Mouse (Mus musculus) urinary bladder, adult 18-20 months (tissue): ENCODE data around the gene Myl6.
A peak's percentile ranks its signal among the peaks of the same experiment; 100 is the strongest.

Experiments
- DNase-seq, 2 experiments: peaks; one replicate each; pipeline ENCODE4 v3.0.0; 2022; ENCODE audit warnings: low spot score in 2 of 2, mixed read lengths in 2 of 2

Gene Myl6

DNA sequence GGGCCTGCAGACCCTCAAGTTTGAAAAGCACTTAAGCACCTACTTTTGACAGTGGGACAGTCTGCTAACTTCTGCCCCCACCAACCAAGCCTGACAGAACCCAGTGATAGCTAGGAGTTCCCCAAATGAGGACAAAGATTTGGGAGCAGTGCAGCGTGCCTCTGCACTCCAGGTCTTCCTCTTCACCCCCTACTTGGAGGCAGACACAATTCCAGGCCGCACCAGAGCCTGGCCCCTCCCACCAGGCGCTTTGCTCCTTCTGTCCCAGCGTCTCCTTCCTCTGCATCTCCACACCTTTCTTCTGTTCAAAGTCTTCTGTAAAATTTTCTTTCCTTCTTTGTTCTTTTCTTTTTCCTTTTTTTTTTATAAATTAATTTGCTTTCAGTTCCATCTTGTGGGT, 4.2 kb downstream of the Myl6 start:
- no peak for DNase-seq

DNA sequence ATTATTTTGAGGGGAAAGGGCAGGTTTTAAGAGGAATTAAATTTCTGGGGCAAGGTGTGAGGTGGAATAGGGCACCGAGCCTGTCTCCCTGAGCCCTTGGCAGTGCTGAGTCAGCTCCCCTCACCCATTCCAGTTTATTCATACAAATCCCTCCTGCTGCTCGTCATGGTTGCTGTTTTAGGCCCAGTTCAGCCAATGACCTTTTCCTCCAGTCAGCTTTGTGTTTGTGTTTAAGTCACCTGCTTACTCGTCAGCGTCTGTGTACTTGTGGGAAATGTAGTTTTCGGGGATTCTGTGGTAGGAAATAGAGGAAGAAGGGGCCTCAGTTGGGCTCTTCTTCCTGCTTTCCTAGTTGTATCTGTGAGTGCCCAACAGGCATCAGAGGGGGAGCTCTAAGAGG, 4.6 kb downstream of the Myl6 start:
- DNase-seq = no peak

DNA sequence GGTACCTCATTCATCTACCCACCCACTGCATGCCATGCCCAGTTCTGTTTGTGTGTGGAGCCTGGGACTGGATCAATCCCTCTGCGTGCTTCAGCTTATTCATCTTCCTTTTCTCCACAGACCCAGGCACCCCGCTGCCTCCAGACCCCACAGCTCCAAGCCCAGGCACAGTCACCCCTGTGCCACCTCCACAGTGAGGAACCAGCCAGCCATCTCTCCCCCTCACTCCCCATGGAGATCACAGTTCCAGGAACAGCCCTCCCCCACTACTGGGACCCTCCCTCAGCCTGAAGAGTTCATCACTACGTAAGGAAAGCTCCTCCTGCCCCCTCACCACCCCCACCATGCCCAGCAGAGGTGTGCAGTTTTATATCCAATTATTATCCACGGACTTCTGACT, 5.2 kb downstream of the Myl6 start:
- DNase-seq = no peak

DNA sequence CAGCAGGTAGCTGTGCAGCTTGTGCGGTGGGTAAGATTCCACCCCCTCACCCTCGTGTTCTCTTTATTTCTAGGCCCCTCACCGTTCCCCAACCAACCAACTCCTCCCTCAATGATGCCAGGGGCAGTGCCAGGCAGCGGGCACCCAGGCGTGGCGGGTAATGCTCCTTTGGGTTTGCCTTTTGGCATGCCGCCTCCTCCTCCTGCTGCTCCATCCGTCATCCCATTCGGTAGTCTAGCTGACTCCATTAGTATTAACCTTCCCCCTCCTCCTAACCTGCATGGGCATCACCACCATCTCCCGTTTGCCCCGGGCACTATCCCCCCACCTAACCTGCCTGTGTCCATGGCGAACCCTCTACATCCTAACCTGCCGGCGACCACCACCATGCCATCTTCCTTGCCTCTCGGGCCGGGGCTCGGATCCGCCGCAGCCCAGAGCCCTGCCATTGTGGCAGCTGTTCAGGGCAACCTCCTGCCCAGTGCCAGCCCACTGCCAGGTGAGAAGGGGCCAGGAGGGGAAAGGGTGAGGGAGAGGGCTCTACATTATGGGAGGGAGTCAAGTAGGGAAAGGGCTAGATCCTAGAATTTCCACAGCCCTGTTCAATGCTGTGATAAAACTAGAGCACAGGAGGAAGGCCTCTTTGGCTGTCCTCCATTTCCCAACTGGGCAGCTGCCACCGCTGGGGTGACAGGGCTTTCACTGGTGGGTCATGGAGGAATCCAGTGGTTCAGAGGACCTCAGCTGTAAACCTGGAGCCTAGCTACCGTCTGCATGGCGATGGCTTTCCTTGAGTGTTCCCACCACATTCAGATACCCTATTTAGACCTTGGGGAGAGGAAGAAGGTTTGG, 5.9 kb downstream of the Myl6 start:
- no peak for DNase-seq

- no peak for DNase-seq
These were observed 7.6 kb downstream of the Myl6 start for GRCm38 (mm10) chr10:128486370-128486769.

DNA sequence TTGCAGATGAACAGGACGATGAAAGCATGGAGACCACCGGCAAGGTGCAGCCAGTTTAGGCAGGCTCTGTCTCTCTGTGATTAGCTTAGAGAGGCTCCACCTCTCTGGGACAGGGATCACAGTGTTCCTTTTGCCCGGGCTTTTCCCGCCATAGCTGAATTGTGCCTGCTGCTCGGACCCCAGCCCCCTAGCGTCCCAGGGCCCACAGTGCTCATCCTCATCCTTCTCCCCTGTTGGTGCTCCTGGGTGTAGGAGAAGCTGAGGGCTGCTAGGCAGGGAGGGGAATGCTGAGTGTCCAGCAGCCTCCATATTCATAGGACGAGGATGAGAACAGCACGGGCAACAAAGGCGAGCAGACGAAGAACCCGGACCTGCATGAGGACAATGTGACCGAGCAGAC, 19.6 kb downstream of the Myl6 start:
- no peak for DNase-seq

GRCm38 (mm10) chr10:128460270-128460630, 33.7 kb downstream of the Myl6 start:
- no peak for DNase-seq

- DNase-seq = peak; percentile 19 to 50
These were observed 34.3 kb downstream of the Myl6 start for GRCm38 (mm10) chr10:128459409-128460269.

GRCm38 (mm10) chr10:128458719-128459408, 35.1 kb downstream of the Myl6 start, which contains the start of gene Smarcc2:
Gene Smarcc2 (plus strand): TSS chr10:128459248.
- DNase-seq = peak; percentile 75 to 76

- peak; percentile 83 to 94 for DNase-seq
These were observed 35.6 kb downstream of the Myl6 start for GRCm38 (mm10) chr10:128458348-128458718.

DNA sequence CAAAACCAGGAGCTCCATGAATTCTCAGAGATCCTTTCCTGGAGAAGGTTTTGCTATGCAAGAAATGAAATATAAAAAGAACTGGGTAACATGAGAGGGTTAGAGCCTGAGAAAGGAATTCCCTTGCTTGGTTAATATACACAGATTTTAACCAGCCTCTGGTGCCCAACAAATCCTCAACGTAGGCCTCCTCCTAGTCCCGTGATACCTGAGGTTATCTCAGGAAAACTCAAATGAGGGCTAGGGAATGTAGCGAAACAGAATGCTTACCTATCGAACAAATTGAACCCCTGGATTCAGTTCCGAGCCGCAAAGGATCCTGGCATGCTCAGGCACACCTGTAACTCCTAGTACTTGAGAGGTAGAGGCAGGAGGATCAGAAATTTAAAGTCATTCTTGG, 36.3 kb downstream of the Myl6 start:
- no peak for DNase-seq

DNA sequence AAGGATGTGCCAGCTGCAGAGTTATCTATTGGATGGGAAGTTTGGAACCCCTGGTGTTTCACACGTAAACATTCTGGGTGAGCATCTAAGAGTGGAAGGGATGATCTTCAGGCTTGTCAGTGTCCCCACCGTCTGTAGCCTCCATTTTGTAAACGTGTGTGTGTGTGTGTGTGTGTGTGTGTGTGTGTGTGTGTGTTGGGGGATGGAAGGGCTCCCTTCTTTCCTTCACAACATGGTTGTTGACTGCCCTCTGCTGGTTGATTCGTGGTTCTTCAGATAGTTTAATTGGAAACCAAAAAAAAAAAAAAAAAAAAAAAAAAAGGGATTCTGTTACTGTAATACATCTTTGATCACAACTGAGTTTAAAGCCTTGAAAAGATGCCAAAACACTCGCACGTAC, 38.7 kb downstream of the Myl6 start:
- peak; percentile 32 to 51 for DNase-seq

- DNase-seq = no peak
These were observed 39.5 kb downstream of the Myl6 start for GRCm38 (mm10) chr10:128454471-128454870.

DNA sequence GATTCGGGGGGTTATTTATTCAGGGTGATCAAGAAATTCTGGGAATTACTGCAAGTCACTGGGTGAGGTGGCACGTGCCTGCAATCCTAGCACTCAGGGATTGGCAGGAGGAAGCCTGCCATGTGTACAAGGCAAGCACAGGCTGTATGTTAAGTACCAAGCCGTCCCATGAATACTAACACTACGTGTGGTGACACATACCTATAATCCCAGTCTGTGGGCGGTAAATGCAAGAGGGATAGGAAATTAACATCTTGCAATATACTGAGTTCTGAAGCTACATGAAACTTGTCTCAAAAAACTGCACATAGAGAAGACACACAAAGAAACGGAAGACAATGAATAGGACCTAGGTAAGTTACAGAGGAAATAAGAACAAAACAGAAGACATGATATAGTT, 42.9 kb downstream of the Myl6 start:
- DNase-seq = no peak

DNA sequence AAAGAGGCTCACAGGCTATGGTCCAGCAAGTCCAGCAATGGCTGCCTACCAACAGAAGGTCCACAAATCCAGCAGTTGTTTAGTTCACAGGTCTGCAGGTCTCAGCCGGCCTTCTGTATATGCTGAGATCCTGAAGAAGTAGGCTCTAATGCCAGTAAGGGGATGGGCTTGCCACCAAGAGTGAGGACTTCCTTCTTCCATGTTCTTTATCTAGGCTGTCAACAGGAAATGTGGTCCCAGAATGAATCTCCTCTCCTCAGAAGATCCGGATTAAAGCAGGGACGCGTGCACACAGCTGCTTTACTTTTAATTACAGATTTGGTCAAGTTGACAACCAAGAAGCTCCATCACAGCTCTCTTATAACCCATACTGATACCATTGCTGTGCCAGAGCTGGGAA, 48.5 kb downstream of the Myl6 start:
- no peak for DNase-seq

DNA sequence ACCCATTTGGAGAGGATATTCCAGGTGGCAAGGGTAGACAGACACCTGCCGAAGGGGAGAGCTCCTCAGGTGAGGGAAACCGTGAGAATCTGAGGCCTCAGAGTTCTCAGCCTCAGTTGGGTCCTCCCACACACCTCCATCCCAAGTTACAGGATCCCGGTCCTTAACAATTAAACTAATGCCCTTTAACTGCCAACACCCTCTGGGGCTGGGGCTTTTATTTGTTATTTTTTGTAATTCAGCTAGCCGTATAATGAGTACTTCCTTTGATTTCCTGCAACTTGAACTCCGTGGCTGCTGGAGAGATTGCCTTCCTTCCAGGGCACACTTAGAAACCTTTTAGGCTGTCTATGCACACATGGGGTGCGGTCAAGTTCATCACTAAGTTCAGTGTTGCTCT, 49.6 kb downstream of the Myl6 start:
- no peak for DNase-seq

DNA sequence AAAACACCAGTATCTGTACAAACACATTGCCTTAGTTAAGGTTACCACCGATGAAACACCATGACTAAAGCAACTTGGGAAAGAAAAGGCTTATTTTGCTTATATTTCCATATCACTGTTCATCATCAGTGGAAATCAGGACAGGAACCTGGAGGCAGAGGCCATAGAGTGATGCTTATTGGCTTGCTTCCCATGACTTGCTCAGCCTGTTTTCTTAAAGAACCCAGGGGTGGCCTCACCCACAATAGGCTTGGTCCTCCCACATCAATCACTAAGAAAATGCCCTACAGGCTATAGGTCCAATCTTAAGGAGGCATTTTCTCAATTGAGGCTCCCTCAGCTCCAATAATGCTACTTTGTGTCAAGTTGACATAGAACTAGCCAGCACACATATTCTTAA, 51.2 kb downstream of the Myl6 start:
- DNase-seq = no peak

- DNase-seq = no peak
These were observed 52.4 kb downstream of the Myl6 start for GRCm38 (mm10) chr10:128441324-128442119.
